Mouse (Mus musculus) spleen, adult 2 months (tissue): ENCODE data around the gene Dcst1.

ENCODE experiments used
- CTCF ChIP-seq: fragments of 200-500 bp; IDR thresholded peaks from 2 replicates; pipeline ENCODE4 v1.5.1; 2011; ENCODE audit warnings: mild to moderate bottlenecking, inconsistent platforms; ENCODE audit not compliant: insufficient read depth, insufficient read length, insufficient replicate concordance; ENCODE audit errors: extremely low read depth
- POLR2A ChIP-seq: fragments of 200-500 bp; IDR thresholded peaks from 2 replicates; pipeline ENCODE4 v1.6.1; 2011; ENCODE audit warnings: low read depth, low read length, inconsistent platforms

DNA sequence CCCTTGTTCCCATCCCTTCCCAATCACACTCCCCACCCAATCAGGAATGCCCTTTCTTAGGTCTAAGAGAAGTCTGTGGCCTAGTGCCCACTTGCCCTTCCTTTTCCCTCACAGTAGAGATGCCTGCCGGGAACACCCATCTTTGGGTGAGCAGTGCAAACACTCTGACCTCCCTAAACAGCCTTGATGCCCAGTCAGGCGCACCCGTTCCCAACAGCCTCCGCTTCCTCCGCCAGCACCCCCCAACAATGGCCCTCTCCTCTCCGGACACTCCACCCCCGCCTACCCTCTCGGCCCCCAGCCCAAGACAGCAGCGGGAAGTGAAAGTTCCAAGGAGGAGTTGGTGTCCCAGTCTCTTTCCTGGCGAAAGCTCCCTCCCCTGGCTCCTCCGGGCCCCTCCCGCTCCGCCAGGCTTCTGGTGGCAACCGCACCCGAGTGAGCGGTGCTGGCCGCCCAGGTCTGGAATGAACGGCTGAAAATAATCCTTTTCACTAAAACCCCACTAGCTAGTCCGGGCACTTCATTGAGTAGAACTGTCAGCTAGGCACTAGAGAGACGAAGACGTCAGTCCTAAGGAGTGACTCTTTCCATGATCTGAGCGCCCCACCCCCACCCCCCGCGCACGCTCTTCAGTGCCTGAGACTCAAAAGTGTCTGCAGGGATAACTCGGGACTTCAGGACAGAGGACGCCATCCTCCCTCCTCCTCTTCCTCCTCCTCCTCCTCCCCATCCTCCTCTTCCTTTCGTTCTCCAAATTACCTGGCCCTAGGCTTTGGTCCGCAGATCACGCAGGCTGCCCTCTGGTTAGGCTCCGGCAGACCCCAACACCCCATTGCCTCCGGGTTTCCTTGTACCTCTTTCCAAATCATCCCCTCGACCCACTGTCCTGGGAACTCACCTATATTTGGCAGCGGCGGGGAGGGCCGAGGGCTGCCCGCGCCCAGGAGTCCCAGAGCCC, 15.9 kb downstream of the Dcst1 start:
- TF ChIP-seq CTCF: no peak
- TF ChIP-seq POLR2A: no peak
